Mouse (Mus musculus) retina, embryonic 14.5 days (tissue): ENCODE results near the gene Alx3.
"Not testable (repeated sequence)": the region's sequence is repeated elsewhere in the genome, so short reads cannot be mapped to it uniquely, and the experiment has no call there.

ENCODE experiments used
- DNase-seq: peaks from one replicate; pipeline ENCODE4 v3.0.0-alpha.2; 2015; ENCODE audit warnings: low spot score

Gene Alx3

DNA sequence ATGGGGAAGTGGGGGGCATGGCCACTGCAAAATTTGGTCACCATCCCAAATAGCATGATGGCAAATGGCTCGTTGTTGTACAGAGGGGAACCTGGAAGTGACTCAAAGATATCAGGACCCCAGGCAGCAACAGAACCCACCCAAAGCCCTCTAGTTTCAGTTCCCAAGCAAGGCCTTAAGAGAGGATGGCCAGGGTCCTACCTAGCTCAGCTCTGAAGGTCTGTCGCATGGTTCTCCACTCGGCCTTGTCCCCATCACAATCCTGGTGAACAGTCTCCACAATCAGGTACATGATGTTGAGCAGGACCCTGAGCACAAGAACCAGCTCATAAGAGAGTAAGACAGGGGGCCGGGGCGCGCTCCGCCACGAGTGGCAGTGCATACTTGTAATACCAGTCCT lies 29.6 kb downstream of the Alx3 start:
- DNase-seq = no peak

DNA sequence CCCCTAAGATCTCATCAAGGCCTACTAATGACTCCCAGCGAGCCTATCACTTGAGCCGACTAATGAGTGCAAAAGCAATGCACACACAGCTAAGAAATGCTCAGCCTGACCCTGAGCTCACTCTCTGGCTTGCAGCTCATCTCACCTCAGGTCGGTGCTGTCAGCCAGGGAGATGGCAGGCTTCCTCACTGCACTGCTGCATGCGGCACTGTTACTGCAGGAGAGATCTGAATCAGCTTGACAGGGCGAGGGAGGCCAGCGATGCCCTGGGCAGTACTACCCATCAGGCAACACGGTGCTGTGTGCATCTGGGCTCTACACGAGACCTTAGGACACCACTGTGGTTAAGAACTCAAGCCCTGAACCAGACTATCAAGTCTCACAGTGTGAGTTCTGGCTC lies 30.7 kb downstream of the Alx3 start:
- no peak for DNase-seq

DNA sequence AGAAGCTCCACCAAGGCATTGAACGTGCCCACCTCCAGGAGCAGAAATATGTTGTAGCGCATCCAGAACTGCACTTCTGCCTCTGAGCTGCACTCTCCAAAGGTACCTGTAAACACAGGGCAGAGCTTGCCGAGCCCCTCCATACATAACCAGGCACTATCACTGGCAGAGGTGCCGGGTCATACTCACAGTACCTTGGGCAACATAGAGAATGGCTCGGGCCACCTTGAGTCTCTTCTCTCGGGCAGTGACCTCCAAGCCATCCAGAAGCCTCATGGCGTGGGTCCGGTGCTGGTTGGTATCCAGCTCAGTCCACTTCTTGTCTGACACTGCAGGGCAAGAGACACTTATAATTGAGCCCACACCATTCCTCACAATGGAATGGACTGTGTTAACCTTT lies 31.9 kb downstream of the Alx3 start:
- no peak for DNase-seq

DNA sequence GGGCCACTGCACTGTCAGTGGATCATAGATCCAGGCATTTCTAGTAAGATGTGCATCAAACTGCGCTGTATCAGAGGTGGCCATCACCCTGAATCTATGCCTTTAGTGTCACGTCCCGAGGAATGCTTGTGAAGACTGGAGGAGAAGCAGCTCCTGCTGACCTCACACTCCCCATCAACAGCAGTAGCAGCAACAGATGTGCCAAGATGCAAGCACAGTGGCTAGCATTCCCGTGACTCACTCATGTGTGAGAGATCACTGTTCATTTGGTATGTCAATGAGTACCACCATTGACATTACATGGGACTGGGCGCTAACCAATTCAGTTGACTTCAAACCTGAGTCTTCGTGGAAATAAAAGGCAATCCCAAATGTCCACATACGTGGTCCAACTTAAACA lies 32.8 kb downstream of the Alx3 start:
- DNase-seq = no peak

DNA sequence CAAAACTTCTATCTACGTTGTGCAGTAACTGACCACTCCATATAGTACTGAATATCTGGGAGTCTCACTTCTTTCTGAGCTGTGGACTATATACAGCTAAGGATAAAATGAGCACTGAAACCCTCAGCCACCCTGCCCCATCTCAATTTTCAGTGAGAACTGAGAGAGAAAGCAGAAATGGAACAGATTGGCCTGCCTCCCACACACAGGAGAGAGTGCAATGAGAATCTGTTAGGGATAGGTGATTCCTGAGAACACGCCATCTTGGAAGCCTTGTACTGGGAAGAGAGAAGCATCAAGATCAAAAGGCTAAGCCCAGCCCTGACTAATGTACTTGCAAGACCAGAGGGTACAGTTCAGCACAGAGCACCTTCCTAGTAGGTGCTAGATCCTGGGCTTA lies 33.7 kb downstream of the Alx3 start:
- no peak for DNase-seq

DNA sequence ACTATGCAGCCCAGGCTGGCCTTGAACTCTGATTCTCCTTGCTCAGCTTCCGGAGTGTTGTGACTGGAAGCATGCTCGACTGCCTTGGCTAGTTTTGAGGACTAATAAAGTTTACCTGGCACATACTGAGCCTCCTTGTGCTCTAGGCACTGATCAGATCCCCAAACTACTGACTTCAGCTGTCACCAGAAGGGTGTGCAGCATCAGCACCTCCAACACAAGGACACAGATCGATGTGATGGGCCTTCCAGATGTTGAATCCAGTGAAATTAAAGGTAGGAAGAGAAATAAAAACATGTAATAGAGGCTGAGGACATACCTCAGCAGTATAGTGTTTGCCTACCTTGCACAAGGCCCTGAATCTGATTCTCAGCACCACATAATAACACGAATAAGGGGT lies 34.6 kb downstream of the Alx3 start:
- DNase-seq = no peak

DNA sequence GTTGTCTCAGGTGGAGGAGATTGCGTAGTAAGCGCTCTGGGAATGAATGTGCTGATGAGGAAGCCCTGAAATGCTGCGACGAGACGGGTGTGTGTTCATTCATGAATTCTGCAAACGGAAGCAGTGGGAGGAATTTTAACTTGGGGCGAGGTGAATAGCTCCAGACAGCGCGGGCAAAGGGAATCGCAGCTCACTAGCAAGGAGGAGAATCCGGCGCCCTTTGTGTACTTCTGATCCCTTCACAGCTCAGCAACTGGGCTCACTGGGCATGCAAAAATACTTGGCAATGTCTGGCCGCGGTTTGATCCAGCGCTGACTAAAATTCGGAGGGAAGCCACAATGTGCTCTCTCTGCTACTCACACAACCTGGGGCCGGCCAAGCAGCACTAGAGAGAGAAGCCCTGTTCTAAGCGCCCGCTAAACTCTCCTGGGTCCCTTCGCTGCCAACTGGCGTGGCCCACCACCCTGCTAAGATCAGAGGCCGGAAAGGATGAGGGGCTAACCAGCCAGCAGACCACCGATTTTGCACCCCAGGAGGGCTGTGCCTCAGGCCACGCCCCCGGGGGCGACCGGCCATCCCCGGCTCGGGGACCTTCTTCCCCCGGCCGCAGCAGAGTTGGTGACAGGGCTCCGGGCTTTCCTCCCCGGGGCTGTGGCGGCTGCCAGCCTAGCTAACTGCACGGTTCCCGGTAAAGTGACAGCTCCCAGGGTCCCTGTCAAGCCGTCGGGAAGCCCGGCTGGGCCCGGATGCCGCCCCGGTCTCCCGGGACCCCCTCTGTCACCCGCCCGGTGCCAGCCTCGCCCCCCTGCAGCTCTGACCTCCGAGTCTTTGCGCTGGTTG lies 36.1 kb downstream of the Alx3 start, which contains the start of gene Gm10961:
Gene Gm10961, plus strand, starts transcription at position 641 of the 841 bp plus-strand sequence.
- peak; percentile 68 for DNase-seq

DNA sequence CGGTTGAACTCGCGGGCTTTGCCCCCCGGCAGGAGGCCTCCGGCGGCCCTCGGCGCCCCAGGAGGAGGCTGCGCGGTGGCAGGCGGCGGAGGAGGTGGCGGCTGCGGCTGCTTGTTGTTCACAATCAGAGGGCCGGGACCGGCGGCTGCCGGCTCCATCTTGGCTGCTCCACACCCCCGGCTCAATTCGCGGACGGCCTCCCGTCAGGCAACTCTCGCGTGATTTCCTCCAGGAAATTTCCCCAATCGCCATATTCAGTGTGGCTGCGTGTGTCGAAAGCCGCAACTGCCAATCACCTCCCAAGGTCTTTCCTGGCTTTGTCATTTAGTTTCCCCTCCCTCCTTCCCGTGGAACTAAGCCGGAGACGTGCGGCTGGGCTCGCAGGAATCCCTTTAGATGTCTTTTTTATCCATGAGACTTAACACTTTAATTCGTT lies 36.7 kb downstream of the Alx3 start, which contains the start of gene Strip1:
Gene Strip1, minus strand, starts transcription at position 172 of the 436 bp plus-strand sequence.
- DNase-seq = peak; percentile 98

DNA sequence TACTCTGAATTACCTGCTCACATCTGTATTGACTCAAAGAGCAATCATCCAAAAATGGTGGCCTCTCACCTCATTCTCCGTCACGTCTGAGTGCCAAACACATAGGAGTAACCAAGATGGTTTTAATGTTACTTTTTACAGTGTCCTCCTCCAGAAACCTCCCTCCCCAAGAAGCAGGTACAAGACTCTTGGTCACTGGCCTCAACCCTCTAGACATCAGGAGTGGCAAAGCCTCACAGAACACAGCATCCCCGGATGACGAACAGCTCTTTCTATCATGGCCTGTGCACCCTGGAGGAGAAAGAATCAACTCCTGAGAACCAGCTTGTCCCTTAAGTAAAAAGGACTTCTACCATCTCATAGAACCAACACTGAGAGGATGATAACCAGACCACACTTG lies 38.0 kb downstream of the Alx3 start:
- no peak for DNase-seq

DNA sequence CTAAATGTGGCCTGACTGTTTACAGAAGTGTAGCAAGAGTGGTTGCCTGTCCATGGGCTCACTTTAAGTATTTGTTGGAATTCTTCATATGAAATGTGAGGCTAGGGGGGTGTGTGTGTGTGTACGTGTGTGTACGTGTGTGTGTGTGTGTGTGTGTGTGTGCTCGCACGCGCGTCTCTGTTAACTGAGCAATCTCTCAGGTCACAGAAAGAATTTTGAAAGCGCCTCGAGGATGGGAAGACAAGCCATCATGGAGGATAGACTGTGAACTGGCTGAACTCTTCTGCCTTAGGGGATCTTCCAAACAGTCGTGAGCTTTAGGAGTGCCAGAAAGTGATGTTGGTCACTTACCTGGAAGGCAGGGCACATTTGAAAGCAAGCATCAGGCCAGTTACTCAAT lies 39.1 kb downstream of the Alx3 start:
- no peak for DNase-seq

DNA sequence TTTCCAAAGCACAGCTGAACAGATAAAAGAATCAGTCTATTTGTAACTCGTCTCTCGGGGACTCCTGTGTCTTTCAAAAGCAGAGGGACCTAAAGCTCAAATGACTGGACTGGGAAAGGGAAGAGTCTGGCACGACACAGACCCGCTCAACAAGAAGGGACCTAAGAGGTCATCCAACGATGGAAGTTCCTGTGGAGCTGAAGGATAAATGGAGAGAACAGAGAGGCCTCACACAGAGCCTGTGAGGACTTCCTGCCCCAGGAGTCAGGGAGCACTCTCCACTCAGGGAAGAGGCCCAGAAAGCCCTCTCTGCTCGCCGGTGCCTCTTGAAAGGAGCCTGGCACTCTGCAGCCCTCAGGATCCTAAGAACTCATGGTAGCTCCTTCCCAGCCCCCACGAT lies 41.0 kb downstream of the Alx3 start:
- DNase-seq = no peak

DNA sequence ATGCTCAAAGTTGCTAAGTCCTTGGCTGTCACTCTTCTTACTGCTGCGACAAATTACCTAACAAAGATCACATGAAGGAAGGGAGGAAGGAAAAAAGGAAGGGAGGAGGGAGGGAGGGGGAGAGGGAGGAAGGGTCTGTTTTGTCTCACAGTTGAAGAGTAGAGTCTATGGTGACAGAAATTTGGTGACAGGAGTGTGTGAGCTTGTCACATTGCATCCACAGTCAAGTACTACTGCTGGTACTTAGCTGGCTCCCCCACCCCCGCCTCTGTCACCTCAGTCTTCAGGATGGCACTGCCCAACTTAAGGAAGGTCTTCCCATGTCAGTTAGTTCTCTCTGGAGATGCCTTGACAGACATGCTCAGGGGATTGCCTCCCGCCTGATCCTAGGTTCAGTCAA lies 41.4 kb downstream of the Alx3 start:
- DNase-seq = no peak

DNA sequence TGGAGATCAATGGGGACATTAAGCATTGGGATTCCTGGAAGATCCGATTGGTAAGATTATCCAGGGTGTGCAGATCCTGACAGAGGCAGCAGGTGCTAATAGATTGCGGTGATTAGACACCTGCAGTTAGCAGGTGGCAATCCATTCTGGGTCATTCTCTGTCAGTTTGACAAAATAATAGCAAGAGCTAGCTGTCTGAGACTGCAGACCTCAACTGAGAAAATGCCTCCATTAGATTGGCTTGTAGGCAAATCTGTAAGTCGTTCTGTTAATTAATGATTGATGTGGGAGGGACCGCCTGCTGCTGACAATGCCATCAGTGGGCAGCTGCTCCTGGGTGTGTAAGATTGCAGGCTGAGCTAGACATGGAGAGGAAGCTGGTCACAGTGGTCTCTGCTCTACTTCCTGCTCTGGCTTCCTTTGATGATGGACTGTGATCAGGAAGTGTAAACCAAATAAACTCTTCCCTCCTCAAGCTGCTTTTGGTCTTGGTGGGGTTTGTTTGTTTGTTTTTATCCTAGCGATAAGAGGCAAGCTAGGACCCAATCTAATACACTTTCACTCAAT lies 42.9 kb downstream of the Alx3 start:
- DNase-seq = peak; percentile 20

DNA sequence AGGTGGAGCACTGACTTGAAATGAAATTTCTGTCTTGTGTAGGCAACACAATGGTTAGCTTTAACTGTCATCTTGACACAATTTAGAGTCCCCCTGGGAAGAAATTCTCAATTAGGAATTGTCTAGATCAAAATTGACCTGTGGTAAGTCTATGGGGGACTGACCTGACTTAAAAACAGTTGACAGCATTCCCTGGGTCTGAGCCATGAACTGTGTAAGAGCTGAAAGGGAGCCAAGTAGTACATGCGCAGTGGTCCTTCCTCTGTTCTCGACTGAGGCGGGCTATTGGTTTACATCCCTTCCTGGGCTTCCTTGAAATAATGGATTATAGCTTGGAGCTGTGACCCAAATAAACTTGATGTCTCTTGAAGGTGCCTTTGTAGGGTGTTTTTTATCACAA lies 52.1 kb downstream of the Alx3 start:
- DNase-seq = no peak

DNA sequence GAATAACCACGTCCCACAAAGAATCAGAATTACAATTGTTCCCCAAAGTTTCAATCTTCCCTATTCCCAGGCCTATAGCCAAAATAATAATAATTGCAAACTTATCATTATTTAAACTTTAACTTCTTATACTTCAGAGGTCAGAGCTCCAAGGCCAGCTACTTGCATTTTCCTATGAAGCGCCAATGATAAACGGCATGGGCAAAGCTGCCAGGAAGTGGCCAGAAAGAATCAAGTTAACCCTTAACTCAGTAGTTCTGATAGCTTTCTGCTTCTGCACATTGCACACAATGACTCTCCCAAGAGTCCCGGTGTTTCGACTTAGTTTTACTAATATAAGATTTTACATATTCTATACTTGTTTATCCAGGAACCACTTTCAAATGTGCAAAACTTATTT lies 55.4 kb downstream of the Alx3 start:
- not testable (repeated sequence) for DNase-seq

DNA sequence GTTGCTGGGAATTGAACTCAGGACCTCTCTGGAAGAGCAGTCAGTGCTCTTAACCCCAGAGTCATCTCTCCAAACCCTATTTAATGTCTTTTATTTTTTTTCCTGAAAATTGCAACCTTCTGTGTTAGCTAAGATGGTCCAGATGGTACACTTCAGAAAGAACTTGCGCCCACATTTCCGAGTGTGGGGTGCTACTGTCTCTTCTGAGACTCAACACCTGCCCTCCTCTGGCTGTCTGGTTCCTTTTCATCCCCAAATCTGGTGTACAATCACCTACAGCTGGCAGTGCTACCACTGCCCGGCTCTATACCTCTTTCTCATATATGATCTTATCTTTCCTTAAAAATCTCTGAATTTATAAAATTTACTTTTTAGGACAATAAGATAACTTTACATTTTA lies 58.1 kb downstream of the Alx3 start:
- no peak for DNase-seq

DNA sequence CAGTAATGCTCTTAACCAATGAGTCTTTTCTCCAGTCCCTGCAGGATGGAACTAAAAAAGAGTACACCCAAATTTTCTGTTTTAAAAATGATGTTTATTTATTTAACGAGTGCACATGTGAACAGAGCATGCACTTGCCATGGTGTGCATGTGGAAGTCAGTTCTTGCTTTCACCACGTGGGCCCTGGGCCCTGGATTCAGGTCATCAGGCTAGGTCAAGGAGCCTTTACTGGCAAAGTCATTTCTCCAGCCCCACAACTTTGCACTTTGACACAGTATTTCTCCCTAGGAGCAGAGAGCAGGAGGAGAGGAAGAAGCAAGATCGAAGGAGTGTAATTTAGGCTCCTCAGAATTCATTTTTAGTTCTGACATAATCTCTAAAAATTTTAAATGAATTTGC lies 60.0 kb downstream of the Alx3 start:
- no peak for DNase-seq
